Mouse (Mus musculus): ENCODE measurements around the gene Kcna10. TPM values are rescaled to one million over a fixed set of nuclear protein-coding genes. Genes with fewer than 3 reads are reported as not detected.

Gene Kcna10
- polyA plus RNA-seq, 1 experiment from 2014 or later = not detected

GRCm38 (mm10) chr3:107204413-107204812 lies 21.6 kb downstream of the Kcna10 start:
- Histone ChIP-seq H3K4me2 (replicated peaks) (no peak overlapping the region), H3K9ac (no peak overlapping the region), H3K27me3 (no peaks in the 10 kb centered on the region), H3K27ac (replicated peaks) (no peak overlapping the region), H3K4me3 (replicated peaks) (no peak overlapping the region), H3K4me1 (no peaks in the 10 kb centered on the region), H3K36me3 (no peaks in the 10 kb centered on the region), H3K9me3 (replicated peaks) (no peaks in the 10 kb centered on the region)
- WGBS = 80% methylated on average over 3 of the region's 3 CpGs
- no peak for ATAC-seq (ENCODE audit: insufficient number of reproducible peaks, low FRiP score, low TSS enrichment, low read depth)

- ATAC-seq (ENCODE audit: insufficient number of reproducible peaks, low FRiP score, low TSS enrichment, low read depth) = no peak
- Histone ChIP-seq H3K9ac (no peak overlapping the region), H3K4me1 (no peaks in the 10 kb centered on the region), H3K36me3 (no peaks in the 10 kb centered on the region), H3K9me3 (replicated peaks) (no peaks in the 10 kb centered on the region), H3K4me3 (replicated peaks) (no peak overlapping the region), H3K27ac (replicated peaks) (no peak overlapping the region), H3K27me3 (no peaks in the 10 kb centered on the region), H3K4me2 (replicated peaks) (no peak overlapping the region)
Measured at GRCm38 (mm10) chr3:107205170-107205569, 22.3 kb downstream of the Kcna10 start.

- no peaks in the 10 kb centered on the region for H3K27me3 ChIP-seq
- H3K4me1 ChIP-seq = no peaks in the 10 kb centered on the region
- H3K9me3 ChIP-seq (replicated peaks) = no peaks in the 10 kb centered on the region
- no peak for ATAC-seq (ENCODE audit: insufficient number of reproducible peaks, low FRiP score, low TSS enrichment, low read depth)
- H3K9ac ChIP-seq = no peak overlapping the region
- no peak overlapping the region for H3K4me2 ChIP-seq (replicated peaks)
- H3K4me3 ChIP-seq (replicated peaks) = no peak overlapping the region
- H3K27ac ChIP-seq (replicated peaks) = no peak overlapping the region
- WGBS = 10% methylated on average over 4 of the region's 4 CpGs
- H3K36me3 ChIP-seq = no peaks in the 10 kb centered on the region
Measured at GRCm38 (mm10) chr3:107205994-107206393, 23.1 kb downstream of the Kcna10 start.

GRCm38 (mm10) chr3:107206490-107207150 lies 23.8 kb downstream of the Kcna10 start:
- Histone ChIP-seq H3K4me1 (no peaks in the 10 kb centered on the region), H3K9me3 (replicated peaks) (no peaks in the 10 kb centered on the region), H3K27ac (replicated peaks) (no peak overlapping the region), H3K27me3 (no peaks in the 10 kb centered on the region), H3K4me2 (replicated peaks) (no peak overlapping the region), H3K4me3 (replicated peaks) (no peak overlapping the region), H3K36me3 (no peaks in the 10 kb centered on the region), H3K9ac (no peak overlapping the region)
- WGBS = 45% methylated on average over 4 of the region's 4 CpGs
- ATAC-seq (ENCODE audit: insufficient number of reproducible peaks, low FRiP score, low TSS enrichment, low read depth) = no peak

- Histone ChIP-seq H3K27ac (replicated peaks) (no peak overlapping the region), H3K4me3 (replicated peaks) (no peak overlapping the region), H3K4me2 (replicated peaks) (no peak overlapping the region), H3K9ac (no peak overlapping the region), H3K9me3 (replicated peaks) (no peaks in the 10 kb centered on the region), H3K4me1 (no peaks in the 10 kb centered on the region), H3K27me3 (no peaks in the 10 kb centered on the region), H3K36me3 (no peaks in the 10 kb centered on the region)
- 64% methylated on average over 7 of the region's 7 CpGs for WGBS
- no peak for ATAC-seq (ENCODE audit: insufficient number of reproducible peaks, low FRiP score, low TSS enrichment, low read depth)
Measured at GRCm38 (mm10) chr3:107207625-107208253, 24.9 kb downstream of the Kcna10 start.

- H3K4me2 ChIP-seq (replicated peaks) = no peak overlapping the region
- 66% methylated on average over 5 of the region's 5 CpGs for WGBS
- ATAC-seq (ENCODE audit: insufficient number of reproducible peaks, low FRiP score, low TSS enrichment, low read depth) = no peak
- H3K9me3 ChIP-seq (replicated peaks) = no peaks in the 10 kb centered on the region
- H3K36me3 ChIP-seq = no peaks in the 10 kb centered on the region
- H3K4me3 ChIP-seq (replicated peaks) = no peak overlapping the region
- H3K27me3 ChIP-seq = no peaks in the 10 kb centered on the region
- H3K27ac ChIP-seq (replicated peaks) = no peak overlapping the region
- H3K9ac ChIP-seq = no peak overlapping the region
- H3K4me1 ChIP-seq = no peaks in the 10 kb centered on the region
Measured at GRCm38 (mm10) chr3:107214606-107215005, 31.8 kb downstream of the Kcna10 start.

- Histone ChIP-seq H3K9ac (no peak overlapping the region), H3K4me3 (replicated peaks) (no peak overlapping the region), H3K4me2 (replicated peaks) (no peak overlapping the region), H3K27ac (replicated peaks) (no peak overlapping the region), H3K9me3 (replicated peaks) (no peaks in the 10 kb centered on the region), H3K4me1 (no peaks in the 10 kb centered on the region), H3K36me3 (no peaks in the 10 kb centered on the region), H3K27me3 (no peaks in the 10 kb centered on the region)
- 67% methylated on average over 8 of the region's 8 CpGs for WGBS
- no peak for ATAC-seq (ENCODE audit: insufficient number of reproducible peaks, low FRiP score, low TSS enrichment, low read depth)
Measured at GRCm38 (mm10) chr3:107216400-107217100, 33.7 kb downstream of the Kcna10 start.

GRCm38 (mm10) chr3:107217101-107217480 lies 34.2 kb downstream of the Kcna10 start:
- H3K4me3 ChIP-seq (replicated peaks) = no peak overlapping the region
- no peak for ATAC-seq (ENCODE audit: insufficient number of reproducible peaks, low FRiP score, low TSS enrichment, low read depth)
- no peaks in the 10 kb centered on the region for H3K36me3 ChIP-seq
- no peak overlapping the region for H3K9ac ChIP-seq
- H3K4me1 ChIP-seq = no peaks in the 10 kb centered on the region
- no peak overlapping the region for H3K27ac ChIP-seq (replicated peaks)
- no peaks in the 10 kb centered on the region for H3K9me3 ChIP-seq (replicated peaks)
- no peaks in the 10 kb centered on the region for H3K27me3 ChIP-seq
- no peak overlapping the region for H3K4me2 ChIP-seq (replicated peaks)
- WGBS = 82% methylated on average over 3 of the region's 3 CpGs

- Histone ChIP-seq H3K9ac (no peak overlapping the region), H3K36me3 (no peaks in the 10 kb centered on the region), H3K27me3 (no peaks in the 10 kb centered on the region), H3K4me3 (replicated peaks) (no peak overlapping the region), H3K27ac (replicated peaks) (no peak overlapping the region), H3K9me3 (replicated peaks) (no peaks in the 10 kb centered on the region), H3K4me1 (no peaks in the 10 kb centered on the region), H3K4me2 (replicated peaks) (no peak overlapping the region)
- no peak for ATAC-seq (ENCODE audit: insufficient number of reproducible peaks, low FRiP score, low TSS enrichment, low read depth)
- WGBS = 88% methylated on average over 7 of the region's 7 CpGs
Measured at GRCm38 (mm10) chr3:107218572-107218971, 35.7 kb downstream of the Kcna10 start.

- Histone ChIP-seq H3K27me3 (no peaks in the 10 kb centered on the region), H3K4me1 (no peaks in the 10 kb centered on the region), H3K27ac (replicated peaks) (no peak within 1 kb of the TSS), H3K9me3 (replicated peaks) (no peaks in the 10 kb centered on the region), H3K4me2 (replicated peaks) (no peak within 1 kb of the TSS), H3K36me3 (no peaks in the 10 kb centered on the region), H3K4me3 (replicated peaks) (no peak within 1 kb of the TSS), H3K9ac (no peak within 1 kb of the TSS)
- WGBS = 72% methylated on average over 10 of the region's 10 CpGs
- no peak for ATAC-seq (ENCODE audit: insufficient number of reproducible peaks, low FRiP score, low TSS enrichment, low read depth)
Measured at GRCm38 (mm10) chr3:107221608-107222007, 38.8 kb downstream of the Kcna10 start, which contains the start of gene Cym. Gene Cym, minus strand, starts transcription at chr3:107221732.

- Histone ChIP-seq H3K36me3 (no peaks in the 10 kb centered on the region), H3K27me3 (no peaks in the 10 kb centered on the region), H3K27ac (replicated peaks) (no peak overlapping the region), H3K9ac (no peak overlapping the region), H3K4me1 (no peaks in the 10 kb centered on the region), H3K4me3 (replicated peaks) (no peak overlapping the region), H3K9me3 (replicated peaks) (no peaks in the 10 kb centered on the region), H3K4me2 (replicated peaks) (no peak overlapping the region)
- WGBS = 63% methylated on average over 1 of the region's 1 CpGs
- no peak for ATAC-seq (ENCODE audit: insufficient number of reproducible peaks, low FRiP score, low TSS enrichment, low read depth)
Measured at GRCm38 (mm10) chr3:107223230-107223629, 40.4 kb downstream of the Kcna10 start.
